Mouse (Mus musculus) adipocyte (in vitro differentiated cells): ENCODE measurements at regions not wholly inside any gene's neighbourhood (a gene's known extent, or its start where the extent isn't known, plus 50 kb on each side); places are given as distances from the start of the nearest gene placed in this dataset.

Experiments
- DNase-seq: peaks from one replicate; pipeline ENCODE4 v3.0.0-alpha.2; 2016; ENCODE audit warnings: low spot score

- DNase-seq, result no peak
Observed at GRCm38 (mm10) chr4:30675911-30676310, 1288.0 kb upstream of the Map3k7 start.

DNA sequence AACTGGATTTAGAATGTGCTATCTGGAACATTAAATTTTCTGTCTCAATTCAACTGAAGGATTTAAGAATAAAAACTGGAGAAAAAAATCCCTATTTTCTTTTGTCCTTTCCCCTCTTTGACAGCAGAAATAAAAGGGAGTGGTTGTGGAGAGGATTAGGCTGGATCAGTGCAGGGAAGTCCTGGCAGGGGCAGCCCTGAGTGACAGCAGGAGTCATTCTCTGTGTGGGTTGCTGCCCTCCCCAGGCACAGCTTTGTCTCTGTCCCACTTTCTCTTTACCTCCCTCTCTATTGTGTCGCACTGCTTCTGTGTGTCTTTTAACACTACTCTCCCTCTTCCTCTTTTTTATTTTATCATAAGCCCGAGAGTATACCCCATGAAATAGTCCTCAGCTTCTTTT is 1286.8 kb upstream of the Map3k7 start:
- DNase-seq, result peak; percentile 17

DNA sequence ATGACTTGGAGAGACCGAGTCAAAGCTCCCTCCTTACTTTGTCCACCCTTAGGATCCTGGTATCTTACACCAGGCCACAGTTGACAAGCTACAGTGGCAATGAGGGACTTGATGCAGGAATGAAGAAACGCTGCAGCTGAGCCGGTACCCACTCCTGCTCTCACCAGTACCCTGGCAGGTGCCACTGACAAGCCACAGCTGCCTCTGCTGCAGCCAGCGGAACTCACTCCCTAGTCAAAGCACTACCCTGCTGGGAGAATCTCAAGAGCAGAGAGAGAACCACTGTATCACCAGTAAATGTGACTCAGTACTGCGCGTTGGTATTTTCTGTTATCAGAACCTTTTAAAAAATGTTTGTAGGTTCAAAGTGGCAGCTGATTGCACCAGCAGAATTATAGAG is 1281.5 kb upstream of the Map3k7 start:
- no peak for DNase-seq

DNA sequence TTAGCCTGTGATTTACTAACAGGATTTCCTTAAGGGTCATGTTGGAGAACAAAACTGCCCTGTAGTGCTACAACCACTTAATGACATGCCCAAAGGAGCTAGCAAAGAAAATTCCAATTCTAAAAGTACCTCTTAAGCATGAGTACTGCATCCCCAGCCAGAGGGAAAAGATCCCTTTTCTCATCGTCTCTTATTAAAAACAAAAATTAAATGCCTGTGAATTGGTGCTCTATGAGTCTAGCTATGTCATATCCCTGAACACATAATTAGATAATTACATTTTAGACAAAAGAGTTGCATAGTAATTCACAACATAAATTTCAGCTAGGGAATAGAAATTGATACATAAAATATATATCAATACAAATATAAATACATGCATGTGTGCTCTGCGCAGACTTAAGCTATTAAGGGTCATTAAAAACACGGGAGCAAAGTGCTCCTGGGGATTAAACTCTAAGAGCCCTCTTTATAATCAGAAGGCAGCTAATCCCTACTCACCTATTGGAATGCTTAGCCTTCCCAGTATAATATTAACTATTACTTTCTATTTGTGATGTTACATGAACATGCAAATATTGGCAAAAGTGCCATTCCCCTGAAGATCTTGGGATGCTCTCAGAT is 1250.4 kb upstream of the Map3k7 start:
- DNase-seq, result no peak
